Mouse (Mus musculus) stomach, embryonic 14.5 days (tissue): ENCODE results near the gene Fgfbp3. TPM values are rescaled to one million over a fixed set of nuclear protein-coding genes. Genes with fewer than 3 reads are reported as not detected.
"Not testable (repeated sequence)": the region's sequence is repeated elsewhere in the genome, so short reads cannot be mapped to it uniquely, and the experiment has no call there.

Source experiments
- ATAC-seq: fragments of 200-750 bp; cut with Nextera tagmentation; 2 replicates; pipeline ENCODE4 v1.8.0; 2017; ENCODE audit warnings: low read depth, moderate TSS enrichment; ENCODE audit not compliant: insufficient number of reproducible peaks, insufficient read depth, low FRiP score
- H3K27ac ChIP-seq: fragments of 300-500 bp; sonication (generic); 2 replicates; pipeline ENCODE4 v1.5.1; 2014; ENCODE audit warnings: mild to moderate bottlenecking, low read length, moderate library complexity, mixed read lengths
- H3K27me3 ChIP-seq: fragments of 300-500 bp; sonication (generic); 2 replicates; pipeline ENCODE4 v1.6.1; 2014; ENCODE audit warnings: low read length, control low read depth, mixed read lengths; ENCODE audit not compliant: control insufficient read depth, insufficient read depth
- H3K36me3 ChIP-seq: fragments of 300-500 bp; sonication (generic); 2 replicates; pipeline ENCODE4 v1.6.1; 2014; ENCODE audit warnings: mild to moderate bottlenecking, control low read depth, low read length, moderate library complexity, mixed read lengths; ENCODE audit not compliant: control insufficient read depth, insufficient read depth
- H3K4me1 ChIP-seq: fragments of 300-500 bp; sonication (generic); 2 replicates; pipeline ENCODE4 v1.6.1; 2014; ENCODE audit warnings: low read length, control low read depth, mixed read lengths; ENCODE audit not compliant: control insufficient read depth, insufficient read depth
- H3K4me2 ChIP-seq: fragments of 300-500 bp; sonication (generic); replicated peaks from 2 replicates; pipeline ENCODE4 v1.6.1; 2014; ENCODE audit warnings: low read depth, low read length, control low read depth
- H3K4me3 ChIP-seq: fragments of 300-500 bp; sonication (generic); 2 replicates; pipeline ENCODE4 v1.5.1; 2014; ENCODE audit warnings: low read depth, low read length, control low read depth
- H3K9ac ChIP-seq: fragments of 300-500 bp; sonication (generic); replicated peaks from 2 replicates; pipeline ENCODE4 v1.6.1; 2014; ENCODE audit warnings: low read depth, mild to moderate bottlenecking, control low read depth, low read length, moderate library complexity, mixed read lengths
- H3K9me3 ChIP-seq: fragments of 300-500 bp; sonication (generic); 2 replicates; pipeline ENCODE4 v1.6.1; 2016; ENCODE audit warnings: low read depth, low read length, control low read depth; ENCODE audit not compliant: control insufficient read depth
- WGBS: fragments of 180-500 bp; shearing (Covaris S2); extraction: QIAGEN DNeasy Blood & Tissue Kit; methylation state at CpG from one replicate; pipeline ENCODE4 v1.1.7; 2014; 5-methylcytosine and 5-hydroxymethylcytosine counted together
- polyA plus RNA-seq: library from polyadenylated mRNA; unstranded; fragments of >200 nt; fragmentation: Nextera tagmentation; extraction: Ambion mirVana; gene quantifications from 2 replicates; pipeline ENCODE4 v1.2.1, GENCODE M21; 2014

Fgfbp3 gene
- 3.5 and 5.1 TPM in 2 replicates for polyA plus RNA-seq

DNA sequence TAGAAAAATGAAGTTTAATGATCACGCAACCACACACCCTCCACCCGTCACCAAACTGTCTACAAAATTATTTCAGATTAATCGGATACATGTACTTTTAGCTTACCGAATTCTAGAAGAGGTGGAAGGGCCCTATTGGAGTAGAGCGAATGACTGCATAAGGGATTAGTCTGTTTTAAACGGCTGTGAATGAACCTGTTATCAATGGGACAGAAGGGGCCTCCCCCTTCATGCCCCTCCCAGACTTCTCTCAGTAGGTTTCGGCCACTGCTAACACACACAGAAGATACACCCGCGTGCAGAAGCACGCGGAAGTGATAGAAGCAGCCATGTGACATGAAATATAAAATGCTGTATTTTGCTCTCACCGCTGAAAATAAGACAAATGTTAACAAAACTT, at the start of gene Fgfbp3:
Gene Fgfbp3 (minus strand): TSS at position 150 of the 400 bp plus-strand sequence.
- Histone ChIP-seq H3K4me1 (peaks cover 3% of the 10 kb centered on the region; the same call in 1 of the 2 replicates), H3K9me3 (no peaks in the 10 kb centered on the region), H3K27me3 (no peaks in the 10 kb centered on the region), H3K36me3 (no peaks in the 10 kb centered on the region), H3K9ac (peak within 1 kb of the TSS; percentile 80), H3K4me3 (peak within 1 kb of the TSS; percentile 85), H3K4me2 (peak within 1 kb of the TSS; percentile 90), H3K27ac (peak within 1 kb of the TSS; percentile 87)
- no peak for ATAC-seq
- WGBS: 10% methylated on average over 12 of the region's 12 CpGs

DNA sequence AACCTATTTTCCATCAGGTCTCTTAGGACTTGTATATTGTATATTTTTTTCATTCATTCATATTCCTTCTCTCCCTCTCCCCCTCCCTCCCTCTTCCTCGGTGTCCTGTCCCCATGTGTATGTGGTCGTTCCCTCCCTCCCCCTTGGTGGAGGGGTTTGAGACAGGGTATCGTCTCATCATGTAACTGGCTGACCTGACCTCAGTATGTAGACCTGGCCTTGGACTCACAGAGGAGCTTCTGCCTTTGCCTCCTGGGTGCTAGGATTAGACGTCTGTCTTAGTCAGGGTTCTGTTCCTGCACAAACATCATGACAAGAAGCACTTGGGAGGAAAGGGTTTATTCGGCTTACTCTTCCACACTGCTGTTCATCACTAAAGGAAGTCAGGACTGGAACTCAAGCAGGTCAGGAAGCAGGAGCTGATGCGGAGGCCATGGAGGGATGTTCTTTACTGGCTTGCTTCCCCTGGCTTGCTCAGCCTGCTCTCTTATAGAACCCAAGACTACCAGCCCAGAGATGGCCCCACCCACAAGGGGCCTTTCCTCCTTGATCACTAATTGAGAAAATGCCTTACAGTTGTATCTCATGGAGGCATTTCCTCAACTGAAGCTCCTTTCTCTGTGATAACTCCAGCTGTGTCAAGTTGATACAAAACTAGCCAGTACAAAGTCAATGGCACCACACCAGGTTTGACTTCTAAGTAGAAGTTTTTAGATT, 43.3 kb upstream of the Fgfbp3 start:
- not testable (repeated sequence) for H3K4me1 ChIP-seq, H3K9ac ChIP-seq, H3K27ac ChIP-seq, ATAC-seq, H3K4me3 ChIP-seq, H3K4me2 ChIP-seq, H3K27me3 ChIP-seq, H3K9me3 ChIP-seq
- 88% methylated on average over 6 of the region's 6 CpGs for WGBS
- peaks cover 37% of the 10 kb centered on the region for H3K36me3 ChIP-seq

DNA sequence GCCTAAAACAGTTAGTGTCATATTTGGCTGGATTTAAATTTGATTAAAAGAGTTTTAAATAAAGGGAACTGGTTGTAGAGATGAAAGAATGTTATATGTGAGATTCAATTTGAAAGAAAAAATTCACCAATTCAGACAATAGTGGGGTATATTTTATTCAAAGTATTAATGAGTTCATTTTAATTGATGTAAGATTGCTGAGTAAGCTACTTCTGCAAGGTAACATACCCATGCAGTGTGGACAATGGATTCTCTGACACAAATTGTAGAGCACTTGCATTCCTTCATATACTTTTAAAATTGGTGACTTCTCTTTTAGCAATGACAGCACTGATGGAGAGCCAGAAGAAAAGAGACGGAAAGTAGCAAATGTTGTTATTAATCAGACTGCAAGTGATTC, 41.9 kb upstream of the Fgfbp3 start:
- WGBS: 92% methylated on average over 1 of the region's 1 CpGs
- Histone ChIP-seq H3K4me1 (no peaks in the 10 kb centered on the region), H3K9me3 (no peaks in the 10 kb centered on the region), H3K27ac (no peak overlapping the region), H3K9ac (no peak overlapping the region), H3K4me2 (no peak overlapping the region), H3K27me3 (no peaks in the 10 kb centered on the region), H3K36me3 (peaks cover 39% of the 10 kb centered on the region), H3K4me3 (no peak overlapping the region)
- ATAC-seq: no peak

DNA sequence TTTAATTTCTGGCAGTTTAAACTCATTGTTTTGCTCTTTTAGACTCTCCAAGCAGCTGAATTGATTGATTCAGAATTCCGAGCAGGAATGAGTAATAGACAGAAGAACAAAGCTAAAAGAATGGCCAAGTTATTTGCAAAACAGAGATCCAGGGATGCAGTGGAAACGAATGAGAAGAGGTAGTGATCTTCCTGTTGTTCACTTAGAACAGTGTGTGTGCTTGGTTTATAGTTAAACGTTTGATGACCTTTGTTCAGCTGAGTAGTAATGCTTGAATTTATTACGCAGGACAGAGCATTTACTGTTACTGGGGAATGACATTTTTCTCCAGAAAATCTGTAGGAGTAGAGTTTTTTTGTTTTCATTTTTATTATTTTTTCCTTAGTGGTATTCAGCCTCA, 38.9 kb upstream of the Fgfbp3 start:
- no peaks in the 10 kb centered on the region for H3K9me3 ChIP-seq
- H3K9ac ChIP-seq: no peak overlapping the region
- H3K4me1 ChIP-seq: no peaks in the 10 kb centered on the region
- WGBS: 75% methylated on average over 4 of the region's 4 CpGs
- ATAC-seq: no peak
- H3K4me2 ChIP-seq: no peak overlapping the region
- H3K36me3 ChIP-seq: peaks cover 26% of the 10 kb centered on the region
- H3K27ac ChIP-seq: no peak overlapping the region
- no peak overlapping the region for H3K4me3 ChIP-seq
- H3K27me3 ChIP-seq: no peaks in the 10 kb centered on the region

DNA sequence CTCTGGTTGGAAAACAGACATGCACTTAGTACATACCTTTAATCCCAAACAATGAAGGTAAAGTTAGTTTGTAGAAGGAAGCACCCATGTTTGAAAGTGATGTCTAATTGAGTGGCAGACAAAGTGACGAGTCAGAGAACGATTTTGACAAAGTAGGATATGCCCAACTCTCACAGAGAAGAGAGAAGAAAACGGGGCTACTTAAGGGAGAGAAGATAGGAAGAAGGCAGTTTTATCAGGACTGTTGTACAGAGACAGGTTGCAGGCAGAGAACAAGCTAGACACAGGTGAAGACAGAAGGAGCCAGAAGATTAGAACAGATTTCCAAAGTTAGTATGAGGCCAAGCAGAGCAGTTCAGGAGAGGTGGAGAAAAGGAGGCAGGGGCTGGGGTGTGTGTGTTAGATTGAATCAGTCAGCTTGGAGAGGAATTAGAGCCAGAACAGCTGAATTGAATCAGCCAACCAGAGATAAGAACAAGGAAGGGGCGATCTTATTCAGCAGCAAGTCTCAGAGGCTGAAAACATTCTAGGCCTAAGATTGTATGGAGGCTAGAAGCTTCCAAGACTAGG, 34.3 kb upstream of the Fgfbp3 start:
- no peaks in the 10 kb centered on the region for H3K9me3 ChIP-seq
- no peaks in the 10 kb centered on the region for H3K4me1 ChIP-seq
- H3K4me3 ChIP-seq: no peak overlapping the region
- no peak for ATAC-seq
- no peaks in the 10 kb centered on the region for H3K27me3 ChIP-seq
- H3K4me2 ChIP-seq: no peak overlapping the region
- 73% methylated on average over 4 of the region's 4 CpGs for WGBS
- no peak overlapping the region for H3K27ac ChIP-seq
- no peak overlapping the region for H3K9ac ChIP-seq
- peaks cover 15% of the 10 kb centered on the region for H3K36me3 ChIP-seq

- Histone ChIP-seq H3K27me3 (no peaks in the 10 kb centered on the region), H3K9ac (no peak overlapping the region), H3K36me3 (no peaks in the 10 kb centered on the region), H3K4me3 (no peak overlapping the region), H3K4me1 (no peaks in the 10 kb centered on the region), H3K9me3 (no peaks in the 10 kb centered on the region), H3K27ac (no peak overlapping the region), H3K4me2 (no peak overlapping the region)
- WGBS: 93% methylated on average over 1 of the region's 1 CpGs
- ATAC-seq: no peak
Measured at GRCm38 (mm10) chr19:36940064-36940463, 20.6 kb upstream of the Fgfbp3 start.

DNA sequence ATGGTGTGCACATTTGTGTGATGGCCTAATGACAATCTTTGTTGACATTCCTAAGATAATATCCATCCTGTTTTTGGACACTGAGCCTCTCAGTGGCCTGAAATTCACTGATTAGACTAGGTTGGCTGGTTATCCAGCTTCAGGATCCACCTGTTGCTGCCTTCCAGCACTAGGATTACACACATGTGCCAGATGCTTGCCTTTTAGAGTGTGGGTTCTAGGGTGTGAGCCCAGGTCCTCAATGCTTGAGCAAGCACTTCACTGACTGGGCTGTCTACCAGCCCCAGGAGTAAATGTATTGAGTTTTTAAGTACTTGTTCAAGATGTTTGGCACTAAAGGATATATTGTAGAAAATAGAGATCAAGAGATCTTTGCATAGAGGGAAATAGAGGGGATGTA, 18.6 kb upstream of the Fgfbp3 start:
- Histone ChIP-seq H3K36me3 (no peaks in the 10 kb centered on the region), H3K4me1 (no peaks in the 10 kb centered on the region), H3K4me2 (no peak overlapping the region), H3K4me3 (no peak overlapping the region), H3K27me3 (no peaks in the 10 kb centered on the region), H3K9me3 (no peaks in the 10 kb centered on the region), H3K27ac (no peak overlapping the region), H3K9ac (no peak overlapping the region)
- no peak for ATAC-seq

DNA sequence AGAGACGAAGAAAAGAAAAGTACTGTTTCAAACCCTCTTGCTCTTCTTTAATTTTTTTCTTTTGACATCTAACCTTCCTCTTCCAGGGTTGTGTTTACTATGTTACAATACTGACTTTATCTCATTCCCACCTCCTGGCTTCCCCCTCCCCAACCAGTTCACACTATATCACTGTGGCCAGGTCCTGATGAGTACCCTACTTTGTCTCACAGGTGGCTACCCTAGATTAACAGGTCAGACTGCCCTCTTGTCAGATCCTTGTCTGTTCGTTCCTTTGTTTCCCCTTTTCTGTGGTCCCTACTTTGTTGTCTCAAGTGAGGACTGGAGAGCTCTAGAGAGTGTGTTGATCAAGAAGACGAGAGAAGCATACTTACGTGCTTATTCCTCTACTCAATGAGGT, 16.9 kb upstream of the Fgfbp3 start:
- Histone ChIP-seq H3K9ac (no peak overlapping the region), H3K27ac (no peak overlapping the region), H3K4me3 (no peak overlapping the region), H3K36me3 (no peaks in the 10 kb centered on the region), H3K4me2 (no peak overlapping the region), H3K27me3 (no peaks in the 10 kb centered on the region), H3K4me1 (no peaks in the 10 kb centered on the region), H3K9me3 (no peaks in the 10 kb centered on the region)
- ATAC-seq: no peak
- 86% methylated on average over 4 of the region's 4 CpGs for WGBS

DNA sequence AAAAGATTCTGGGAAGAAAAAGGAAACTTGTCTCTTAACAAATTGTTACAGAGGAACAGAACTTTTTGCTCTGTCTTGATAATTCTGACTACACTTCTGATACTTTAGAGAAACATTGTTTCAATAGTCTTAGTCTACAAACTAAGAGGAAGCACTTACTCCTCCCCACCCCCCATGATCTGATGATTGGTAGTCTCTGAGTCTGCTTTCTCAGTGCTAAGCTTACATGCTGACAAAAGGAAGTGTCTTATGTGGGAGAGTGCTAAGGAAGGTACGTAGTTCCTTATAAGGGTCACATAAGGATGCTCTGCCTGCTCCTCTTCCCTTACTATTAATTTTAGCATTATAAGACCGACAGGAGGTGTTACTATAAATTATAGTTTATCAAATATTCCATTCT, 13.2 kb upstream of the Fgfbp3 start:
- Histone ChIP-seq H3K27ac (no peak overlapping the region), H3K9me3 (no peaks in the 10 kb centered on the region), H3K27me3 (no peaks in the 10 kb centered on the region), H3K36me3 (no peaks in the 10 kb centered on the region), H3K9ac (no peak overlapping the region), H3K4me2 (no peak overlapping the region), H3K4me3 (no peak overlapping the region), H3K4me1 (peaks cover under 1% of the 10 kb centered on the region; the same call in 1 of the 2 replicates)
- ATAC-seq: no peak
- WGBS: 80% methylated on average over 2 of the region's 2 CpGs
